Mouse (Mus musculus) CH12.LX (cell line): Measurements from ENCODE around the gene Ranbp10.

Source experiments
- CTCF ChIP-seq, 2 experiments: IDR thresholded peaks in 1 of 2; conservative IDR thresholded peaks in 1 of 2; 2 replicates each; pipeline ENCODE4 v1.5.1; 2011 to 2012; ENCODE audit warnings: low read depth in 2 of 2, low read length in 2 of 2, improper control_type of control experiment in 1 of 2, inconsistent platforms in 1 of 2, mild to moderate bottlenecking in 1 of 2, moderate library complexity in 1 of 2
- EP300 ChIP-seq: IDR thresholded peaks from 2 replicates; pipeline ENCODE4 v1.6.1; 2011; ENCODE audit warnings: low read length, improper control_type of control experiment
- GABPA ChIP-seq: IDR thresholded peaks from 2 replicates; pipeline ENCODE4 v1.6.1; 2012; ENCODE audit warnings: low read depth, low read length, improper control_type of control experiment, inconsistent platforms; ENCODE audit not compliant: insufficient replicate concordance
- HCFC1 ChIP-seq: IDR thresholded peaks from 2 replicates; pipeline ENCODE4 v1.6.1; 2012; ENCODE audit warnings: low read depth, mild to moderate bottlenecking, inconsistent platforms, low read length, improper control_type of control experiment
- POLR2A ChIP-seq: IDR thresholded peaks from 2 replicates; pipeline ENCODE4 v1.6.1; 2011; ENCODE audit warnings: low read depth, mild to moderate bottlenecking, improper control_type of control experiment, low read length
- RCOR1 ChIP-seq: conservative IDR thresholded peaks from 2 replicates; pipeline ENCODE4 v1.6.1; 2012; ENCODE audit warnings: low read depth, mild to moderate bottlenecking, inconsistent platforms, low read length, improper control_type of control experiment
- SIN3A ChIP-seq: IDR thresholded peaks from 2 replicates; pipeline ENCODE4 v1.6.1; 2012; ENCODE audit warnings: low read length, improper control_type of control experiment, inconsistent platforms
- TCF12 ChIP-seq: IDR thresholded peaks from 2 replicates; pipeline ENCODE4 v1.6.1; 2014; ENCODE audit warnings: low read depth, mild to moderate bottlenecking, inconsistent platforms, low read length, improper control_type of control experiment

GRCm38 (mm10) chr8:105853178-105853577 lies 26.0 kb upstream of the Ranbp10 start, which contains the start of gene Cenpt:
- TF ChIP-seq CTCF (conservative IDR thresholded peaks at IDR 0.05 in 1 of 2, IDR thresholded peaks at IDR 0.05 in 1 of 2; ENCODE audit: low read depth in 2 of 2, low read length in 2 of 2) (no peak), POLR2A (no peak), SIN3A (no peak), HCFC1 (no peak), EP300 (no peak), GABPA (no peak), RCOR1 (no peak), TCF12 (no peak)
